Mouse (Mus musculus) MEL (cell line): ENCODE data around the gene Vdr. TPM values are rescaled to one million over a fixed set of nuclear protein-coding genes. Genes with fewer than 3 reads are reported as not detected.

Experiments used
- DNase-seq: peaks from one replicate; pipeline ENCODE4 v3.0.0; 2011; ENCODE audit warnings: low read depth, low spot score
- H3K27ac ChIP-seq: 2 replicates; pipeline ENCODE4 v1.5.1; 2012; ENCODE audit warnings: low read depth, mild to moderate bottlenecking, control low read depth, low read length, moderate library complexity; ENCODE audit not compliant: control insufficient read depth
- H3K27me3 ChIP-seq, 2 experiments: fragments of 150-350 bp in 1 of 2; sonication (generic) in 1 of 2; 2 replicates each; pipeline ENCODE4 v1.6.1; 2012; ENCODE audit warnings: low read length in 2 of 2, mild to moderate bottlenecking in 2 of 2, improper control_type of control experiment in 1 of 2, moderate library complexity in 1 of 2; ENCODE audit not compliant: insufficient read depth in 2 of 2, control insufficient read depth in 1 of 2
- H3K36me3 ChIP-seq, 2 experiments: 2 replicates each; pipeline ENCODE4 v1.6.1; 2012 to 2014; ENCODE audit warnings: low read length in 2 of 2, improper control_type of control experiment in 1 of 2, inconsistent platforms in 1 of 2, mild to moderate bottlenecking in 1 of 2; ENCODE audit not compliant: insufficient read depth in 2 of 2, control insufficient read depth in 1 of 2
- H3K4me1 ChIP-seq, 2 experiments: fragments of 150-350 bp in 1 of 2; sonication (generic) in 1 of 2; 2 replicates each; pipeline ENCODE4 v1.6.1; 2012; ENCODE audit warnings: low read length in 2 of 2, improper control_type of control experiment in 1 of 2, mild to moderate bottlenecking in 1 of 2; ENCODE audit not compliant: insufficient read depth in 2 of 2, control insufficient read depth in 1 of 2
- H3K4me3 ChIP-seq, 2 experiments: fragments of 150-350 bp in 1 of 2; sonication (generic) in 1 of 2; 2 replicates each; pipeline ENCODE4 v1.5.1; 2012; ENCODE audit warnings: low read depth in 2 of 2, low read length in 2 of 2, mild to moderate bottlenecking in 2 of 2, moderate library complexity in 2 of 2, control low read depth in 1 of 2, improper control_type of control experiment in 1 of 2; ENCODE audit not compliant: control insufficient read depth in 1 of 2, insufficient read depth in 1 of 2
- H3K79me2 ChIP-seq: 2 replicates; pipeline ENCODE4 v1.6.1; 2012; ENCODE audit warnings: mild to moderate bottlenecking, low read length, moderate library complexity; ENCODE audit not compliant: control insufficient read depth, poor library complexity, insufficient read depth
- H3K9ac ChIP-seq: 2 replicates; pipeline ENCODE4 v1.6.1; 2012; ENCODE audit warnings: low read depth, mild to moderate bottlenecking, control low read depth, low read length, moderate library complexity; ENCODE audit not compliant: control insufficient read depth, poor library complexity, severe bottlenecking
- H3K9me3 ChIP-seq: fragments of 150-350 bp; sonication (generic); replicated peaks from 2 replicates; pipeline ENCODE4 v1.6.1; 2012; ENCODE audit warnings: mild to moderate bottlenecking, low read length, improper control_type of control experiment, moderate library complexity; ENCODE audit not compliant: insufficient read depth
- BHLHE40 ChIP-seq: IDR thresholded peaks from 2 replicates; pipeline ENCODE4 v1.6.1; 2012; ENCODE audit warnings: low read depth, mild to moderate bottlenecking, inconsistent platforms, low read length, improper control_type of control experiment, borderline replicate concordance
- CHD2 ChIP-seq: IDR thresholded peaks from 2 replicates; pipeline ENCODE4 v1.6.1; 2011; ENCODE audit warnings: low read length, improper control_type of control experiment
- CTCF ChIP-seq, 3 experiments: IDR thresholded peaks in 2 of 3; conservative IDR thresholded peaks in 1 of 3; 2 replicates each; pipeline ENCODE4 v1.5.1; 2011 to 2012; ENCODE audit warnings: low read length in 3 of 3, low read depth in 2 of 3, mild to moderate bottlenecking in 2 of 3, improper control_type of control experiment in 1 of 3, inconsistent platforms in 1 of 3, mixed read lengths in 1 of 3, moderate library complexity in 1 of 3; ENCODE audit not compliant: control insufficient read depth in 1 of 3, insufficient read depth in 1 of 3, poor library complexity in 1 of 3, severe bottlenecking in 1 of 3
- GABPA ChIP-seq: IDR thresholded peaks from 2 replicates; pipeline ENCODE4 v1.6.1; 2012; ENCODE audit warnings: low read depth, mild to moderate bottlenecking, inconsistent platforms, low read length, improper control_type of control experiment, moderate library complexity
- GATA1 ChIP-seq: IDR thresholded peaks from 2 replicates; pipeline ENCODE4 v1.6.1; 2011; ENCODE audit warnings: low read depth, low read length, improper control_type of control experiment
- MAX ChIP-seq: IDR thresholded peaks from 2 replicates; pipeline ENCODE4 v1.6.1; 2011; ENCODE audit warnings: low read length, improper control_type of control experiment
- MYB ChIP-seq: IDR thresholded peaks from 2 replicates; pipeline ENCODE4 v1.6.1; 2011; ENCODE audit warnings: mild to moderate bottlenecking, low read depth, low read length, improper control_type of control experiment
- NELFE ChIP-seq: IDR thresholded peaks from 2 replicates; pipeline ENCODE4 v1.6.1; 2011; ENCODE audit warnings: low read depth, low read length, improper control_type of control experiment
- NRF1 ChIP-seq: IDR thresholded peaks from 2 replicates; pipeline ENCODE4 v1.6.1; 2014; ENCODE audit warnings: low read depth, mild to moderate bottlenecking, inconsistent platforms, low read length, improper control_type of control experiment, moderate library complexity; ENCODE audit not compliant: poor library complexity, insufficient read depth, severe bottlenecking
- POLR2A ChIP-seq, 2 experiments: IDR thresholded peaks; 2 replicates each; pipeline ENCODE4 v1.6.1; 2011 to 2012; ENCODE audit warnings: low read length in 2 of 2, mild to moderate bottlenecking in 2 of 2, control low read depth in 1 of 2, improper control_type of control experiment in 1 of 2, low read depth in 1 of 2, moderate library complexity in 1 of 2; ENCODE audit not compliant: control insufficient read depth in 1 of 2, insufficient read depth in 1 of 2, poor library complexity in 1 of 2
- POLR2AphosphoS2 ChIP-seq: IDR thresholded peaks from 2 replicates; pipeline ENCODE4 v1.6.1; 2011; ENCODE audit warnings: low read length, improper control_type of control experiment
- POLR2AphosphoS5 ChIP-seq: IDR thresholded peaks from 2 replicates; pipeline ENCODE4 v1.6.1; 2012; ENCODE audit warnings: low read depth, borderline replicate concordance, mild to moderate bottlenecking, inconsistent platforms, low read length, moderate library complexity, mixed read lengths
- RAD21 ChIP-seq: IDR thresholded peaks from 2 replicates; pipeline ENCODE4 v1.6.1; 2011; ENCODE audit warnings: mild to moderate bottlenecking, low read depth, low read length, improper control_type of control experiment
- RCOR1 ChIP-seq: IDR thresholded peaks from 2 replicates; pipeline ENCODE4 v1.6.1; 2012; ENCODE audit warnings: low read depth, mild to moderate bottlenecking, inconsistent platforms, low read length, improper control_type of control experiment
- TAL1 ChIP-seq: IDR thresholded peaks from 2 replicates; pipeline ENCODE4 v1.6.1; 2012; ENCODE audit warnings: mild to moderate bottlenecking, inconsistent platforms, low read length, moderate library complexity, mixed read lengths
- TCF12 ChIP-seq: IDR thresholded peaks from 2 replicates; pipeline ENCODE4 v1.6.1; 2014; ENCODE audit warnings: low read depth, mild to moderate bottlenecking, inconsistent platforms, low read length, improper control_type of control experiment, moderate library complexity
- USF1 ChIP-seq: IDR thresholded peaks from 2 replicates; pipeline ENCODE4 v1.6.1; 2014; ENCODE audit warnings: low read depth, mild to moderate bottlenecking, inconsistent platforms, low read length, improper control_type of control experiment, moderate library complexity
- USF2 ChIP-seq, 2 experiments: IDR thresholded peaks; 2 replicates each; pipeline ENCODE4 v1.6.1; 2011 to 2012; ENCODE audit warnings: improper control_type of control experiment in 2 of 2, low read length in 2 of 2, borderline replicate concordance in 1 of 2, inconsistent platforms in 1 of 2, low read depth in 1 of 2, mild to moderate bottlenecking in 1 of 2; ENCODE audit not compliant: insufficient read depth in 1 of 2
- ZC3H11A ChIP-seq: IDR thresholded peaks from 2 replicates; pipeline ENCODE4 v1.6.1; 2012; ENCODE audit warnings: low read depth, mild to moderate bottlenecking, inconsistent platforms, low read length, improper control_type of control experiment
- ZKSCAN1 ChIP-seq: IDR thresholded peaks from 2 replicates; pipeline ENCODE4 v1.6.1; 2012; ENCODE audit warnings: low read depth, mild to moderate bottlenecking, inconsistent platforms, low read length, improper control_type of control experiment, moderate library complexity
- ZMIZ1 ChIP-seq: IDR thresholded peaks from 2 replicates; pipeline ENCODE4 v1.6.1; 2012; ENCODE audit warnings: low read depth, mild to moderate bottlenecking, inconsistent platforms, low read length, improper control_type of control experiment, moderate library complexity
- ZNF384 ChIP-seq: IDR thresholded peaks from 2 replicates; pipeline ENCODE4 v1.6.1; 2012; ENCODE audit warnings: low read depth, mild to moderate bottlenecking, inconsistent platforms, low read length, improper control_type of control experiment
- polyA plus RNA-seq, 2 experiments: library from polyadenylated mRNA; stranded (reverse) in 1 of 2; unstranded in 1 of 2; fragments of >175 nt in 1 of 2; fragments of >200 nt in 1 of 2; gene quantifications; 2 replicates each; pipeline versions ENCODE4 v1.2.1 to v1.2.4; 2012; ENCODE audit warnings: low replicate concordance in 2 of 2, low read depth in 1 of 2; ENCODE audit not compliant: insufficient read length in 2 of 2, insufficient read depth in 1 of 2, missing spikeins in 1 of 2
- total RNA-seq: library from RNA; depleted of rRNA; stranded (reverse); fragments of 300-350 nt; gene quantifications from 2 replicates; pipeline ENCODE4 v1.2.3, GENCODE M21; 2012

The Vdr gene
- total and polyA plus RNA-seq, 3 experiments = 0.54 to 1.9 TPM; not detected in 1

DNA sequence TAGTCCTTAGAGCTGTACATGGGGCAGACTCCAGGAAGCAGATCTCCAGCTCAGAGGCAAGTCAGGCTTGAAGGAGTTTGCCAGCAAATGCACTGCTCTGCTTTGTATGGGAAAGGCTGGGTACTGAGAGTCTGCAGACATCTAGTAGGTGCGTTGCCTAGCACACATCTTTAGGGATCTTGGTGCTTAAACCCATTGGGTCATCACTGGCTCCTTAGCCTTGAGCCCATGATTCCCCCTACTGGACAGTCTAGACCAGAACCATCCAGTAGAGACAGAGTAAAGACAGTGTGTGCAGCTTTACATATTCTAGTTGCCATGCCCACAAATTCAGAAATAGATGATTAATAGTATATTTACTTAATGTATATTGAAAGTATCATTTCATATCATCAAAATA, 69.6 kb downstream of the Vdr start:
- peak overlapping the region; percentile 17 to 69 for H3K4me3 ChIP-seq

DNA sequence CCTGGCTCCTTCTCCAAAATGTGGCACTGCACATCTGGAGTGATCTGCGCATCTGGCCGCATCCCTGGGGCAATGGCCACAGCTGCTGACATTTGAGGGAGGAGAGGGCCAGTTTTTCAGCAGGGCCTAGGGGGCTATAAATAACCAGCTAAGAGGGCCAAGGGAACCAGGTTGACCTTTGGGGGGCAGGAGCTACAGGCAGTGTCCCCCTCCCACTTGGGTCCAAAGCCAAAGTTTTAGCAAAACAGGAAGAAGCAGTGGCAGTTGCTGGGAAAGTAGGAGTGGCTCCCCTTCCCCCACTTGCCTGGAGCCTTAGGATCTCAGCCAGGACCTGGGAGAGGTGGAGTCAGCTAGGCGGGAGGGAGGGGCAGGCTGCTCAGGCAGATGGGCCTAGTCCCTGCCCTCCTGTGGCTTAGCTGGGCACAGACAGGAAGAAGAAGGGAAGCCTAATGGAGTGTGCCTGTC, 70.4 kb downstream of the Vdr start:
- peak overlapping the region; percentile 99 for H3K27ac ChIP-seq
- H3K27me3 ChIP-seq = no peaks in the 10 kb centered on the region
- H3K79me2 ChIP-seq = peaks cover 93% of the 10 kb centered on the region
- no peaks in the 10 kb centered on the region for H3K9me3 ChIP-seq
- peak overlapping the region in 1 of 2 experiments; percentile 69; a peak in 1 of 4 replicates for H3K4me3 ChIP-seq
- peaks cover 33 to 64% of the 10 kb centered on the region in 2 experiments for H3K4me1 ChIP-seq
- peak; percentile 96 for DNase-seq
- peaks cover 21 to 60% of the 10 kb centered on the region in 2 experiments for H3K36me3 ChIP-seq
- peak overlapping the region; percentile 91 for H3K9ac ChIP-seq
- TF ChIP-seq MYB (no peak), TAL1 (peak; percentile 8; the same call in 1 of the 2 replicates), MAX (no peak)

More for the DNA sequence above, 69.6 kb downstream of the Vdr start:
- Histone ChIP-seq H3K9me3 (no peaks in the 10 kb centered on the region), H3K79me2 (peaks cover 85% of the 10 kb centered on the region), H3K9ac (peak overlapping the region; percentile 91), H3K4me1 (peaks cover 34 to 67% of the 10 kb centered on the region in 2 experiments), H3K36me3 (peaks cover 14 to 68% of the 10 kb centered on the region in 2 experiments), H3K27me3 (no peaks in the 10 kb centered on the region), H3K27ac (peak overlapping the region; percentile 99)
- peak; percentile 71 for DNase-seq
- TF ChIP-seq RCOR1 (no peak), USF2 (IDR thresholded peaks at IDR 0.05; ENCODE audit: borderline replicate concordance in 1 of 2, insufficient read depth in 1 of 2, low read depth in 1 of 2, low read length in 2 of 2) (no peak), USF1 (no peak), POLR2A (IDR thresholded peaks at IDR 0.05; ENCODE audit: control insufficient read depth in 1 of 2, insufficient read depth in 1 of 2, low read depth in 1 of 2, low read length in 2 of 2, poor library complexity in 1 of 2) (peak in 1 of 2 experiments; percentile 39; a peak in 1 of 4 replicates), CHD2 (no peak), ZNF384 (no peak), POLR2AphosphoS5 (no peak), NELFE (no peak), NRF1 (no peak), GABPA (no peak), CTCF (IDR thresholded peaks at IDR 0.05 in 2 of 3, conservative IDR thresholded peaks at IDR 0.05 in 1 of 3; ENCODE audit: control insufficient read depth in 1 of 3, insufficient read depth in 1 of 3, low read depth in 2 of 3, low read length in 3 of 3, poor library complexity in 1 of 3, severe bottlenecking in 1 of 3) (peak in 2 of 3 experiments; percentile 9 to 50; a peak in 3 of 6 replicates)

DNA sequence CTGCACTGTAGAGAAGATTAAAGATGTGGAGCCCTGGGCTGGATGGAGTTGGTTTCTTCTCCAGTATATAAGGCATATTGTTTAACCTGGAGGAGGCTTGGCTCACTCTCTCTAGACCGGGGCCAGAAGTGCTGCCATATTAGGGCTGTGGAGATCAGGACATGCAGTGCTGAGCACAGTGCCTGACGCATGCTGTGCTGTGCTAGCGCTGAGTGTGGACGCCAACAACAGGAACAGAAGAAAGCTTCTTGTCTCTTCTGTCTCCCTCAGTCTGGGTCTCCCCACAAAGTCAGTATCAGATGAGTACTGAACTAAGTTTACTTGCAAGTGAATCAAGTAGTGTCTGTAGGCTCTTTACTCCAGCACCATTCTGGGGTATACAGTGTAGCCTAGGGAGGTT, 71.0 kb downstream of the Vdr start:
- peaks cover 98% of the 10 kb centered on the region for H3K79me2 ChIP-seq
- H3K36me3 ChIP-seq = peaks cover 21 to 60% of the 10 kb centered on the region in 2 experiments
- no peaks in the 10 kb centered on the region for H3K27me3 ChIP-seq
- DNase-seq = peak; percentile 63
- no peak overlapping the region; a peak in 1 of 4 replicates for H3K4me3 ChIP-seq
- no peaks in the 10 kb centered on the region for H3K9me3 ChIP-seq
- H3K9ac ChIP-seq = peak overlapping the region; percentile 29
- peaks cover 33 to 64% of the 10 kb centered on the region in 2 experiments for H3K4me1 ChIP-seq
- TF ChIP-seq POLR2AphosphoS2 (no peak), ZC3H11A (no peak), USF2 (IDR thresholded peaks at IDR 0.05; ENCODE audit: borderline replicate concordance in 1 of 2, insufficient read depth in 1 of 2, low read depth in 1 of 2, low read length in 2 of 2) (no peak), ZNF384 (no peak), TAL1 (no peak), NELFE (no peak), GABPA (no peak), ZKSCAN1 (no peak), RAD21 (no peak), TCF12 (no peak), GATA1 (no peak), ZMIZ1 (no peak), BHLHE40 (no peak)
- peak overlapping the region; percentile 65 for H3K27ac ChIP-seq
